Mouse (Mus musculus) G1E-ER4 (cell line): ENCODE data around the gene Fam92b. TPM values are rescaled to one million over a fixed set of nuclear protein-coding genes. Genes with fewer than 3 reads are reported as not detected.

Experiments
- GATA1 ChIP-seq: IDR thresholded peaks from one replicate; pipeline ENCODE4 v1.8.0; 2012; ENCODE audit warnings: low read length, inconsistent platforms
- polyA plus RNA-seq: library from polyadenylated mRNA; stranded (reverse); fragments of >175 nt; gene quantifications from 2 replicates; pipeline ENCODE4 v1.2.3, GENCODE M21; 2012

Gene Fam92b
- not detected in 2 replicates for polyA plus RNA-seq

GRCm38 (mm10) chr8:120177318-120178123 lies at the start of gene Fam92b:
Gene Fam92b, minus strand, starts transcription at chr8:120177466.
- no peak for TF ChIP-seq GATA1

DNA sequence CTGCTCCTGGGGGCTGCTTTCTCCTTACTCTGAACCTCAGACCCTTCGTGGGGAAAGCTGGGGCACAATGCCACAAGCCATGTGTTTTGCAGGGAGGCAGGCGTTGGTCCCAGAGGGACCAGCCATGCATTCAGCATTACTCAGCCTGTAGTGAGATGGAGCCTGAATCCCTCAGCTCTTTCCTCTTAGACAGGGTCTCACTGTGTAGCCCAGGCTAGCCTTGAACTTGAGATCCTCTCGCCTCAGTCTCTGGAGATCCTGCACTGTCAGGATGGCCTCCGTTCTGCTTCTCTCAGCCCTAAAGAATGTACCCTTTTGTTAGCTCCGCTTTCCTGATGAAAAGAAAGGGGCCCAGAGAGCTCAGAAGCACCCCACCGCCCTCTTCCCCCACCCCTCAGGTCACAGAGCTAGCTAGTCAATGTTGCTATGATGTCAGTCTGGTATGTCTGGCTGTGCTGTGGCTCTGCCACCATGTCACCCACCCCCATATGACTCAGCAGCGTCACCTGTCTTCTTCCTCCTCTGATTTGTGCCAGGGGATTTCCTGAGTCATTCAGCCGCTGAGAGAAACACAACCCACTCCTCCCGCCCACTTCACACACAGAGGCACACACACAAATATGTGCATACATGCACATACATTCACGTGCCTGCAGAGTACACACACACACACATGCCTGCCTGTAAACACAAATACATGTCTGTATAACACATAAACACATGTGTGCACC lies 48.3 kb upstream of the Fam92b start:
- no peak for TF ChIP-seq GATA1

- no peak for TF ChIP-seq GATA1
These were observed 47.5 kb upstream of the Fam92b start for GRCm38 (mm10) chr8:120224521-120225420.

- no peak for TF ChIP-seq GATA1
These were observed 45.3 kb upstream of the Fam92b start for GRCm38 (mm10) chr8:120222548-120222947.

GRCm38 (mm10) chr8:120216855-120217830 lies 39.9 kb upstream of the Fam92b start:
- no peak for TF ChIP-seq GATA1

GRCm38 (mm10) chr8:120215416-120216141 lies 38.3 kb upstream of the Fam92b start:
- TF ChIP-seq GATA1 = no peak

- TF ChIP-seq GATA1 = no peak
These were observed 36.7 kb upstream of the Fam92b start for GRCm38 (mm10) chr8:120213939-120214338.

DNA sequence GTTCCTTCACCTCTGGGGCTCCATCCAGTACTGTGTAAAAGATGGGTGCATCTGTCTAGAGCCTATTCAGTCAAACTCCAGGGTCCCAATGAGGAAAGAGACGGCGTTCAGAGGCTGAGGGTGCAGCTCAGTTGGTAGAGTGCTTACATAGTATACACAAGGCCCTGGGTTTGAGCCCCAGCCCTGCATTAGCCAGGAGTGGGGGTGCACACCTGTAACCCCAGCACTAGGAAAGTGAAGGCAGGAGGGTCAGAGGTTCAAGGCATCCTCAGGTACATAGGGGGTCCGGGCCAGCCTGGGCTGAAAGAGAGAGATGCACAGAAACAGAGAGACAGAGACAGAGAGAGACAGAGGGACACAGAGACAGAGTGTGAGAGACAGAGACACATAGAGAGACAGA lies 36.0 kb upstream of the Fam92b start:
- TF ChIP-seq GATA1 = no peak

DNA sequence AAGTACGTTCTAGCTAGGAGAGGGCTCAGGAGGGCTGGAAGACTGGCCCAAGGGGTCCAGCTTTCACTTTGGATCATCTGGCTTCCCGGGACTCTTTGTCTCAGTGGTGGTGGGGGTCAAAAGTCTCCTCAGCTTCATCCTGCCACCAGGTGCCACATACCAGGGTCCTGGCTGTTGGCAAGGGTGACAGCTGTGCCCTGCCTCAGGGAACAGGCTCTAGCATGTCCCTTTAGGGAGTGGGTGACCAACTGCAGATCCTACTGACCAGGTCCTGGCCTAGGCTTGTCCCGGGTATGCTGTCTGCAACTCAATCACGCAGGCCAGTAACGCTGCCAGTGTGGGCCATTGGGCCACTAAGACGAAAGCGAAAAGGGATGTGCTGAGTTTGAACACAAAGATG lies 35.3 kb upstream of the Fam92b start:
- no peak for TF ChIP-seq GATA1

DNA sequence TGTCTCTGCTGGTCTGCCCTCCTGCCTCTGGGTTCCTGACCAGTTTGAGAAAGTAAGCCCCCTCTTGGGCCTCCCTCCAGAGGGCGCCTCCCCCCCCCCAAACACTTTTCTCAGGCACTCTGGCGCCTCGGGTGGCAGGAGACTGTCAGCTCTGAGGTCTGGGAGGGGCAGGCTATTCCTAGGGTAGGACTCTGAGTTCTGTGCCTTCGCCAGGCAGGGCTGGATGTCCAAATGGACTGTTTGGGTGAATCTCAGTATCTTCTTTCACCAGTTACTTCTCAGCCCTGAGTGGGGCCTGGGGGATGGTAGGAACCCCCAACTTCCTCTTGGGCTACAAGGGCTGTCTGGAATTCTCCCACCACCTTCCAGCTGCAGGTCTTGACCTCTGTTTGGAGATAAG lies 34.1 kb upstream of the Fam92b start:
- TF ChIP-seq GATA1 = no peak

DNA sequence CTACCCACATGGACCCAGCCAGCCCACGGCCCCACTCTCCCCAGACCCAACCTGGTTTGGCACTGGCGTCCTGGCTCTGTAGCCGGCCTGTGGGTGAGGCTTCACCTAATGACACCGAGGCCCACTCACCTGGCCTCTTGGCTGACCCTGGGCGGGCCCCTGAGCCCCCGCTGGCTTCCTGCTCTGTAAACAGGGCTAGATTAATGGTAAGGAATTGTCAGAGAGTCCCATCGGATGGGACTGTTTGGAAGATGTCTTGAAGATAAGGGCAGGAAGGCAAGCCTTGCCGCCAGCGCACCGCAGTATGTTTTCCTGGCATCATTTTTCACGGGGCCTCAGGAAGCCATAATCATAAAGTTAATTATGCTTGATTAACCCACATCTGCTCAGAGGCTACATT lies 30.8 kb upstream of the Fam92b start:
- TF ChIP-seq GATA1 = no peak

- no peak for TF ChIP-seq GATA1
These were observed 30.1 kb upstream of the Fam92b start for GRCm38 (mm10) chr8:120207364-120207763.

- no peak for TF ChIP-seq GATA1
These were observed 28.6 kb upstream of the Fam92b start for GRCm38 (mm10) chr8:120205916-120206315.

DNA sequence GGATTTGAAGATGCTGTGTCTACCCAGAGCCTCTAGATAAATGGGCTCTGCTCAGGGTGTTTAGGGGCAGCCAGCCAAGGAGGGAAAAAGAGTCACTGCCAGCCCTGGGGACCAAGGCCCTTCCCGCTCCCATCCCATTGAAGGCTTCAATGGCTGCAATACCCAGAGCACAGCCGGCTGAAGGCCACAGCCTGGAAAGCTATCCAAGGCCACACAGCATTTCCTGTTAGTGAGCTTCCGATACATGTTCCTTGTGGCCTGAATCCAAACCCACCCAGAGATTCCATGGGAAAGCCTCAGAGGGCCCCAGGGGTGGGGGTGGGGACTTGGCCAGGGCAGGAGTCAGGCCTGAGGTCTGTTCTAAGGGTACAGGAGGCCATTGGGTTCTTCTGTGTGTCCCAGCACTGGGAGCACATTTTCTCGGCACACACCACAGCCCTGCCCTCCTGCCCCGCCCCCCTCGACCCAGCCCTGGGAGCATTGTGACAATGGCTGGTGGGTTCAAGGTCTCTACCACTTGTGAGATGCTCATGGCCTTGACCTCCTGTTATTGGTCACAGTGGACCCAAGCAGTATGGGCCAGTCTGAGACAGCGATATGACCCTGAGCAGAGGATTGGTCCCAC lies 27.6 kb upstream of the Fam92b start:
- TF ChIP-seq GATA1 = no peak
